Mouse (Mus musculus): ENCODE results near the gene Pqbp1. TPM values are rescaled to one million over a fixed set of nuclear protein-coding genes. Genes with fewer than 3 reads are reported as not detected.

Pqbp1 gene
- polyA plus RNA-seq, 1 experiment from 2014 or later, result 90.5 TPM

DNA sequence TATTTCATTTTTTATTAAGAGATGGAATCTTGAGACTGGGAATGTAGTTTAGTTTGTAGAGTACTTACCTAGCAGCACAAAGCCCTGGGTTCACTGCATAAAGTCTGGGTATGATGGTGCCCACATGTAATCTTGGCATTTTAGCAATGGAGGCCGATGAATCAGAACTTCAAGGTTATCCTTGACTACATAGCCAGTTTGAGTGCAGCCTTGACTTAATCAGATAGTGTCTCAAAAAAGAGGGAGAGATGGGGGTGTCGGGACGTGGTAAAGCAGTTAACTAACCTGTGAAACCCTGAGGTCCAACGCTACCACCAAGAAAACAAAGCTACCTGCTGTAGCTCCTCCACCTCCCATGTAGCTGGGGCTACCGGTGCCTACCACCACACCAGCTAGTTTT is 5.4 kb upstream of the Pqbp1 start:
- Histone ChIP-seq H3K4me1 (replicated peaks; ENCODE audit: control insufficient read depth, insufficient read depth, low read length) (no peaks in the 10 kb centered on the region), H3K27me3 (replicated peaks; ENCODE audit: control insufficient read depth, insufficient read depth, low read length) (no peaks in the 10 kb centered on the region), H3K9ac (ENCODE audit: low read length) (no peak overlapping the region), H3K4me2 (ENCODE audit: low read length) (no peak overlapping the region), H3K36me3 (ENCODE audit: control insufficient read depth, insufficient read depth, low read length) (no peaks in the 10 kb centered on the region), H3K27ac (ENCODE audit: low read depth) (no peak overlapping the region), H3K9me3 (ENCODE audit: control insufficient read depth, low read length) (no peaks in the 10 kb centered on the region), H3K4me3 (ENCODE audit: low read depth, low read length) (no peak overlapping the region)
- no peak for ATAC-seq (replicated peaks; ENCODE audit: low FRiP score, low TSS enrichment, low read depth)
- DNase-seq (ENCODE audit: low spot score), result no peak
- WGBS, result 90% methylated on average over 5 of the region's 5 CpGs

DNA sequence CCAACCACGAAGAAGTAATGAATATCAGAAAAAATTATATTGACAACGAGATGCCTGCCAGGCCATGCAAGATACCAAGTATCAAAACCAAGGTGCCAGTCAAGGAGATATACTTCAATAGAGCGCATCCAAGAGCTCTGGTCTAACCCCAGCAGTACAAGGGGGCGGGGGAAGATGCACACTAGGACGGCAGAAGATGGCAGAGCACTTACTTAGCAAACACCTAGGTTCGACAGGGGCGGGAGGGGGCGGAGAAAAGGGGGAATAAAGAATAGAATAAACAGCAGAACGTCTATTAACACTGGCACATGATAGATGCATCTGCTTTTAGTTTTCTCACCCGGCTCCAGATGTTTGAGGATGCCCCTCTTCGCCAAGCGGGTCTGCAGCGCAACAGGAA is 858 bp downstream of the Pqbp1 start:
- WGBS, result 28% methylated on average over 13 of the region's 13 CpGs
- no peak for DNase-seq (ENCODE audit: low spot score)
- Histone ChIP-seq H3K9me3 (ENCODE audit: control insufficient read depth, low read length) (no peaks in the 10 kb centered on the region), H3K27ac (ENCODE audit: low read depth) (peak overlapping the region; percentile 75; the same call in 1 of the 2 replicates), H3K36me3 (ENCODE audit: control insufficient read depth, insufficient read depth, low read length) (peaks cover 13% of the 10 kb centered on the region), H3K27me3 (replicated peaks; ENCODE audit: control insufficient read depth, insufficient read depth, low read length) (no peaks in the 10 kb centered on the region), H3K4me3 (ENCODE audit: low read depth, low read length) (peak overlapping the region; percentile 54), H3K4me2 (ENCODE audit: low read length) (peak overlapping the region; percentile 48), H3K4me1 (replicated peaks; ENCODE audit: control insufficient read depth, insufficient read depth, low read length) (no peaks in the 10 kb centered on the region), H3K9ac (ENCODE audit: low read length) (peak overlapping the region; percentile 48)
- no peak for ATAC-seq (replicated peaks; ENCODE audit: low FRiP score, low TSS enrichment, low read depth)

DNA sequence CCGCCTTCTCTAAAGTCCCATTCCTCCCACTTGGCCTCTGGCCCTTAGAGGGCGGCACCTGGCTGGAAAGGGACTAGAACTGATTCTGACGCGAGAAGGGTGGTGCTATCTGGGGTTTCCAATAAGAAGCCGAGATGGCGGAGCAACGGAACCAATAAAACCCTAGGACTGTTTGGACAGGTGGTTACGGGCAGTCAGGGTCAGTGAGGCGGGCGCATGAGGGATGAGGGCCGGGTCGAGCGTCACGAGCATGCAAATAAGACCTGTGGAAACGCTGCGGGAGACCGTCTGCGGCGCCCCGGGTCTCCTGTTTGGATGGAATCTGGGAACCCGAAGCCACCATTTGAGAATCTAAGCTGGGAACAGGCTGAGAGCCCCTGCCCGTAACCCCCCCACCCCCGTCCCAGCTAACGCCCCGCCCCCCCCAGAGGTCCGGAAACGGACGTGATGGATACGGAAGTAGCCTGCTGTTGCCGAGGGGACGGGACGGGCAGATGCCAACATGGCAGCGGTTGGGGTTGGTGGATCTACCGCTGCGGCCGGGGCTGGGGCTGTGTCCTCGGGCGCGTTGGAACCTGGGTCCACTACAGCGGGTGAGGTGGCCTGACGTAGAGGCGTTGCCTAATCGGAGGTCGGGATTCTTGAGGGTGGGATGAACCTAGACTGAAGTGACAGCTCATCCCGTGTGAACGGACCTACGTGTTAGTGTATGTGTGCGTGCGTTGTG is 15.1 kb downstream of the Pqbp1 start, which contains the start of gene Slc35a2:
Gene Slc35a2, plus strand, starts transcription at position 188 of the 727 bp plus-strand sequence.
- Histone ChIP-seq H3K27me3 (replicated peaks; ENCODE audit: control insufficient read depth, insufficient read depth, low read length) (no peaks in the 10 kb centered on the region), H3K9me3 (ENCODE audit: control insufficient read depth, low read length) (no peaks in the 10 kb centered on the region), H3K9ac (ENCODE audit: low read length) (peak within 1 kb of the TSS; percentile 35), H3K4me1 (replicated peaks; ENCODE audit: control insufficient read depth, insufficient read depth, low read length) (no peaks in the 10 kb centered on the region; the same call in 1 of the 2 replicates), H3K36me3 (ENCODE audit: control insufficient read depth, insufficient read depth, low read length) (no peaks in the 10 kb centered on the region), H3K4me3 (ENCODE audit: low read depth, low read length) (peak within 1 kb of the TSS; percentile 57), H3K27ac (ENCODE audit: low read depth) (peak within 1 kb of the TSS; percentile 74), H3K4me2 (ENCODE audit: low read length) (peak within 1 kb of the TSS; percentile 53)
- ATAC-seq (replicated peaks; ENCODE audit: low FRiP score, low TSS enrichment, low read depth) (peak; percentile 90), DNase-seq (ENCODE audit: low spot score) (peak; percentile 83)
- WGBS, result 10% methylated on average over 48 of the region's 49 CpGs

DNA sequence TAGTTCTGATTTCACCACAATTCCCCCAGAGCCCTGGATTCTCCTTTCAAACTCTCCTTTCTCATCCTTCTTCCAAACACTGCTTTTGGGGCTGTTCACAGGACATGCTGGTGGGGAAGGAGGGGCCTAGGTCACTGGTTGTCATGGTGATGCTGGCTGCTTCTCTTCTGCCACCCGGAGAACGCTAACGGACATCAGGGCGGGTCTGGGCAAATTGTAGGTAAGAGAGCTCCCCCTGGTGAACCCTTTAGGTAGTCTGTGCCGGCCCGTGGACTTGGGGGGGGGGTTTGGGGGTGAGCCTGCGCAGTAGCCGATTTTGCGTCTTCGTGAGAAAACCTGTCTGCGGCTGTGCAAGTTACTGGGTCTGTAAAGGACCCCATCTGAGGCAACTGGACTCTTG is 19.2 kb downstream of the Pqbp1 start:
- 10% methylated on average over 7 of the region's 11 CpGs for WGBS
- Histone ChIP-seq H3K27ac (ENCODE audit: low read depth) (no peak overlapping the region), H3K4me1 (replicated peaks; ENCODE audit: control insufficient read depth, insufficient read depth, low read length) (no peaks in the 10 kb centered on the region; the same call in 1 of the 2 replicates), H3K36me3 (ENCODE audit: control insufficient read depth, insufficient read depth, low read length) (0 out of 2 replicates have a peak, but pooled peaks cover 6% of the 10 kb centered on the region), H3K9ac (ENCODE audit: low read length) (no peak overlapping the region), H3K4me3 (ENCODE audit: low read depth, low read length) (no peak overlapping the region), H3K4me2 (ENCODE audit: low read length) (peak overlapping the region; percentile 30), H3K27me3 (replicated peaks; ENCODE audit: control insufficient read depth, insufficient read depth, low read length) (no peaks in the 10 kb centered on the region), H3K9me3 (ENCODE audit: control insufficient read depth, low read length) (no peaks in the 10 kb centered on the region)
- DNase-seq (ENCODE audit: low spot score), result peak; percentile 58
- ATAC-seq (replicated peaks; ENCODE audit: low FRiP score, low TSS enrichment, low read depth), result no peak

DNA sequence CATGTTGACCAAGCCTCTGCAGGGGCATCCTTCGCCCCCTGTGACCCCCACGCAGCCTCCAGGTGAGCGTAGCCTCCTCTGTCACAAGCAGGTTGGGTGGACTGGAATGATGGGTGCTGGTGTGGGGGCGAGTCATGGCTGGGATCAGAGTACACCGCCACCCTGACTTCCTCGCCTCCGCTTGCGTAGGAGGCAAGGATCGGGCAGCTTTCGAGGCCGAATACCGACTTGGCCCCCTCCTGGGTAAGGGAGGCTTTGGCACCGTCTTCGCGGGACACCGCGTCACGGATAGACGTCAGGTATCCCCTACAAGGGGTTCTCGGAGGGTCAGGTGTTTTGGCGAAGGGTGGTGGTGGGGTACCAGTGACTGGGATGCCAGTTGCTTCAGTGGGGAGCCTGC is 20.6 kb downstream of the Pqbp1 start:
- Histone ChIP-seq H3K27ac (ENCODE audit: low read depth) (no peak overlapping the region), H3K4me1 (replicated peaks; ENCODE audit: control insufficient read depth, insufficient read depth, low read length) (no peaks in the 10 kb centered on the region; the same call in 1 of the 2 replicates), H3K4me2 (ENCODE audit: low read length) (peak overlapping the region; percentile 67), H3K4me3 (ENCODE audit: low read depth, low read length) (peak overlapping the region; percentile 42), H3K27me3 (replicated peaks; ENCODE audit: control insufficient read depth, insufficient read depth, low read length) (no peaks in the 10 kb centered on the region), H3K9ac (ENCODE audit: low read length) (peak overlapping the region; percentile 30), H3K36me3 (ENCODE audit: control insufficient read depth, insufficient read depth, low read length) (peaks cover 12% of the 10 kb centered on the region; the same call in 1 of the 2 replicates), H3K9me3 (ENCODE audit: control insufficient read depth, low read length) (no peaks in the 10 kb centered on the region)
- DNase-seq (ENCODE audit: low spot score) (peak; percentile 53), ATAC-seq (replicated peaks; ENCODE audit: low FRiP score, low TSS enrichment, low read depth) (peak; percentile 13)
- WGBS, result 12% methylated on average over 21 of the region's 21 CpGs

DNA sequence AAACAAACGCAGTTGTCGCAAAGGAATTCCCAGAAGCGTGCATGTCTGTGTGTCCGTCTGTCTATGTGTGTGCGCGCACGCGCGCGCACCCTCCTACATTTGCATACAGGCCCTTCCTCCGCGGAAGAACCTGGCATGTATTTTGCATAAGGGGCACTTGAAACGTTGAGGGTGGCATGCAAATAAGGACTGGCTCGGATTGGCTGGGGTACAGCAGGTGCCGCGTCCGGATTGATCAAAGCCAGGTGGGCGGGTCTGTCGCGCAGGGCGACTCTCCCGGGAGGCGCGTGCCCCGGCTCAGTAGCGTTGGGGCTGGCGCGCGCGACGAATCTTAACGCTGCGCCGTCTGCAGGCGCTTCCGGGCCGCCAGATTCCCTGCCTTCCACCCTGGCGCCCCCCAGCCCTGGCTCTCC is 21.1 kb downstream of the Pqbp1 start, which contains the start of gene Pim2:
Gene Pim2, plus strand, starts transcription at position 256 of the 413 bp plus-strand sequence.
- WGBS, result 11% methylated on average over 27 of the region's 38 CpGs
- Histone ChIP-seq H3K36me3 (ENCODE audit: control insufficient read depth, insufficient read depth, low read length) (peaks cover 12% of the 10 kb centered on the region; the same call in 1 of the 2 replicates), H3K4me1 (replicated peaks; ENCODE audit: control insufficient read depth, insufficient read depth, low read length) (no peaks in the 10 kb centered on the region; the same call in 1 of the 2 replicates), H3K27me3 (replicated peaks; ENCODE audit: control insufficient read depth, insufficient read depth, low read length) (no peaks in the 10 kb centered on the region), H3K9ac (ENCODE audit: low read length) (peak within 1 kb of the TSS; percentile 30), H3K27ac (ENCODE audit: low read depth) (no peak within 1 kb of the TSS), H3K4me3 (ENCODE audit: low read depth, low read length) (peak within 1 kb of the TSS; percentile 42), H3K4me2 (ENCODE audit: low read length) (peak within 1 kb of the TSS; percentile 67), H3K9me3 (ENCODE audit: control insufficient read depth, low read length) (no peaks in the 10 kb centered on the region)
- DNase-seq (ENCODE audit: low spot score) (peak; percentile 70), ATAC-seq (replicated peaks; ENCODE audit: low FRiP score, low TSS enrichment, low read depth) (peak; percentile 89)

DNA sequence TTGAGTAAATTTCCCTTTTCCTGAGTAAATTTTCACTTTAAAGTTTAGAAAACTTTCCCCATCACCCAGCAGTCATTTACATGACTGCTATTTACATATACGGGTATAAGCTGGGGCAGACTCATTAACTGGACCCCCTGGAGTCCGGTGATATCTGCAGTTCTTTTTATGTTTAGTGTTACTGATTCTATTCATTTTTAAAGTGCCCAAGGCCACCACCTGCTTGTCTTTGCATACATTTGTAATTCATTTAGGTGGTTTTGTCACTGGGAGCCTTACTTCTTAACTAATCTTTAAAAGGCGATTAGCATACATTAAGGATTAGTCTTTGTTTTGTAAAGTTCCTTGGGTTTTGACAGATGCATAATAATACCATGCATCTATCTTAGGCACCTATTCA is 29.2 kb downstream of the Pqbp1 start:
- Histone ChIP-seq H3K4me1 (replicated peaks; ENCODE audit: control insufficient read depth, insufficient read depth, low read length) (no peaks in the 10 kb centered on the region), H3K36me3 (ENCODE audit: control insufficient read depth, insufficient read depth, low read length) (peaks cover 24% of the 10 kb centered on the region; the same call in 1 of the 2 replicates), H3K9me3 (ENCODE audit: control insufficient read depth, low read length) (no peaks in the 10 kb centered on the region), H3K9ac (ENCODE audit: low read length) (no peak overlapping the region), H3K4me2 (ENCODE audit: low read length) (no peak overlapping the region), H3K27me3 (replicated peaks; ENCODE audit: control insufficient read depth, insufficient read depth, low read length) (no peaks in the 10 kb centered on the region), H3K4me3 (ENCODE audit: low read depth, low read length) (no peak overlapping the region), H3K27ac (ENCODE audit: low read depth) (no peak overlapping the region)
- ATAC-seq (replicated peaks; ENCODE audit: low FRiP score, low TSS enrichment, low read depth), result no peak
- 49% methylated on average over 3 of the region's 3 CpGs for WGBS
- DNase-seq (ENCODE audit: low spot score), result no peak

DNA sequence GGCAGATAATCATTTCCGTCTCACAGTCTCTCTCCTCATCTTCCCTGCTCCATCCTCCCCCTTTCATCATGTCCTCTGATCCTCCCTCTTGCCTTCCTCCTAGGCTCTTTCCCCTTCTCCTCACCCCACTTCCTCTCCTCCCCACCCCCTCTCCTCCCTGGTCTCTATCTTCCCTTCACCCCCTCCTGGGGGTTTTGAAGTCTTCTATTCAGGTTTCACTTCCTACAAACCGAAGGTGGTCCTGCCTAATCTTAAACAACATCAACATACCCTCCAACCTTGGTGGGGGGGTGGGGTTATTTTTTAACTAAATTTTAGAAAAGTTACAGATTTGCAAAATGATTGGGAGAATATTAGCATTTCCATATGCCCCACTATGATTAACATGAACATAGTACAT is 30.6 kb downstream of the Pqbp1 start:
- ATAC-seq (replicated peaks; ENCODE audit: low FRiP score, low TSS enrichment, low read depth) (no peak), DNase-seq (ENCODE audit: low spot score) (no peak)
- Histone ChIP-seq H3K36me3 (ENCODE audit: control insufficient read depth, insufficient read depth, low read length) (peaks cover 18% of the 10 kb centered on the region; the same call in 1 of the 2 replicates), H3K4me1 (replicated peaks; ENCODE audit: control insufficient read depth, insufficient read depth, low read length) (no peaks in the 10 kb centered on the region), H3K27ac (ENCODE audit: low read depth) (no peak overlapping the region), H3K4me3 (ENCODE audit: low read depth, low read length) (no peak overlapping the region), H3K9ac (ENCODE audit: low read length) (no peak overlapping the region), H3K27me3 (replicated peaks; ENCODE audit: control insufficient read depth, insufficient read depth, low read length) (no peaks in the 10 kb centered on the region), H3K4me2 (ENCODE audit: low read length) (no peak overlapping the region), H3K9me3 (ENCODE audit: control insufficient read depth, low read length) (no peaks in the 10 kb centered on the region)
- WGBS, result 52% methylated on average over 2 of the region's 2 CpGs
